Mouse (Mus musculus): ENCODE measurements around the gene Mip. TPM values are rescaled to one million over a fixed set of nuclear protein-coding genes. Genes with fewer than 3 reads are reported as not detected.
"Not testable (repeated sequence)": the region's sequence is repeated elsewhere in the genome, so short reads cannot be mapped to it uniquely, and the experiment has no call there.

Mip gene
- polyA plus RNA-seq, 1 experiment from 2014 or later: 0.55 TPM

GRCm38 (mm10) chr10:128263393-128264310 is 38.0 kb downstream of the Mip start:
- 87% methylated on average over 6 of the region's 6 CpGs for WGBS
- H3K27ac ChIP-seq: no peak overlapping the region
- no peaks in the 10 kb centered on the region for H3K9me3 ChIP-seq
- H3K36me3 ChIP-seq (replicated peaks): no peaks in the 10 kb centered on the region
- no peak overlapping the region for H3K4me3 ChIP-seq
- no peak for DNase-seq (ENCODE audit: extremely low spot score, low spot score)
- peaks cover 3% of the 10 kb centered on the region; the same call in 1 of the 2 replicates for H3K27me3 ChIP-seq (ENCODE audit: poor library complexity, severe bottlenecking)
- H3K4me1 ChIP-seq: no peaks in the 10 kb centered on the region

GRCm38 (mm10) chr10:128268371-128268770 is 42.7 kb downstream of the Mip start, which contains the start of gene Apof:
Gene Apof, plus strand, starts transcription at chr10:128268671.
- peaks cover 11% of the 10 kb centered on the region for H3K4me1 ChIP-seq
- no peak for DNase-seq (ENCODE audit: extremely low spot score, low spot score)
- peaks cover 14% of the 10 kb centered on the region for H3K27me3 ChIP-seq (ENCODE audit: poor library complexity, severe bottlenecking)
- H3K36me3 ChIP-seq (replicated peaks): no peaks in the 10 kb centered on the region
- no peak within 1 kb of the TSS for H3K27ac ChIP-seq
- WGBS: 76% methylated on average over 6 of the region's 6 CpGs
- no peaks in the 10 kb centered on the region; the same call in 1 of the 2 replicates for H3K9me3 ChIP-seq
- H3K4me3 ChIP-seq: peak within 1 kb of the TSS; percentile 82; the same call in 1 of the 2 replicates

DNA sequence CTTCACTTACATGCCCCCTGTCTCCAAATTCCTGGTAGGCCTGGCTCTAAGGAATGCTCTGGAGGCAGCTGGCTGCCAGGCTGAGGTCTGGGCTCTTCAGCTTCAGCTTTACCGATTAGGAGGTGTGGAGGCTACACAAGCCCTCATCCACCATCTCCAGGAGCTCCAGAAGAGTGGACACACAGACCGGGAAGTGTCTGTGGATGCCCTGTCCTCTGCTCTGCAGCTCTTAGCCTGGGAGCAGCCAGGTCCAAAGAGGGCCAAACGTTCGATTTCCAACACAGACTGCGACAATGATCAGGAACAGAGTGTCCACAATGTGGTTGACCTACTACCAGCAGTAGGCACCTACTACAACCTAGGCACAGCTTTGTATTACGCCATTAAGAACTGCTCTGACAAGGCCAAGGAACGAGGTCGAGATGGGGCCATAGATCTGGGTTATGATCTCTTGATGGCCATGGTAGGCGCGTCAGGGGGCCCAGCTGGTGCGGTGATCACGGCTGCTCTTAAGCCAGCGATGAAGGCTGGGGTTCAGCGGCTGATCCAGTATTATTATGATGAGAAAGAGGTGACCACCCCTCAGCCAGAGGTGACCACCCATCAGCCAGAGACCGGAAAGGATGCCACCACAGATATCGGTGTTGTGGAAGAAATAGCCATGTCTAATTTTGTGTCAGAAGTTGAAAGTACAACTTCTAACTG is 43.7 kb downstream of the Mip start:
- peaks cover 14% of the 10 kb centered on the region for H3K27me3 ChIP-seq (ENCODE audit: poor library complexity, severe bottlenecking)
- H3K4me3 ChIP-seq: peak overlapping the region; percentile 82
- DNase-seq (ENCODE audit: extremely low spot score, low spot score): no peak
- H3K9me3 ChIP-seq: no peaks in the 10 kb centered on the region; the same call in 1 of the 2 replicates
- peaks cover 11% of the 10 kb centered on the region for H3K4me1 ChIP-seq
- 89% methylated on average over 16 of the region's 16 CpGs for WGBS
- H3K36me3 ChIP-seq (replicated peaks): no peaks in the 10 kb centered on the region
- no peak overlapping the region for H3K27ac ChIP-seq

DNA sequence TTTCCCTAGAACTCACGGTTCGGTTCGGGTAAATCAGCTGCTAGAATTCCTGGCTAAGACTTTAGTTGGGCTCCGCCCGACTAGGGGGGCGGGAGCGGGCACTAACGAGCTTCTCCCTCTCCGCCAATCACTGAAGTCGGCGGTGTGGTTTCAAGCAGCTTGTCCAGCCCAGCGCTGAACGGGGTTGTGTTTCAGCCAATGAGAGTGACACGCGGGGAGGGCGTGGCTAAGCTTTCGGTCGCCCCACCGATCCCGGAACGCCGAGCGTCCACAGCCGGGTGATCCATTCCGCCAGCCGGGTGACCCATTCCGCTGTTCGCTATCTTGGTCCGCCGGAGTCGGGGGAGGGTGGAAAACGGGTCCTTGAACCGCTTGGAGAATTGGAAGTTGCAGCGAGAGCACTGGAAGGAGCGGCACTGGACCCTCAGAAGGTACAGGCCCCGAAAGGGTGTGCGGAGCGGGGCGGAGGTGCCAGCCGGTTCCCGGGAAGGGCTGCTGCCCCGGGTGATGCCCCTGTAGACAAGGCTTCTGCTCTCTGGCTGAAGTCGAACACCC is 44.7 kb downstream of the Mip start, which contains the start of gene Stat2:
Gene Stat2, plus strand, starts transcription at position 273 of the 555 bp plus-strand sequence.
- peaks cover 11% of the 10 kb centered on the region for H3K4me1 ChIP-seq
- H3K27ac ChIP-seq: peak within 1 kb of the TSS; percentile 88
- DNase-seq (ENCODE audit: extremely low spot score, low spot score): peak; percentile 97
- H3K27me3 ChIP-seq (ENCODE audit: poor library complexity, severe bottlenecking): peaks cover 14% of the 10 kb centered on the region
- under 1% methylated on average over 43 of the region's 43 CpGs for WGBS
- no peaks in the 10 kb centered on the region; the same call in 1 of the 2 replicates for H3K9me3 ChIP-seq
- peak within 1 kb of the TSS; percentile 82 for H3K4me3 ChIP-seq
- H3K36me3 ChIP-seq (replicated peaks): no peaks in the 10 kb centered on the region

DNA sequence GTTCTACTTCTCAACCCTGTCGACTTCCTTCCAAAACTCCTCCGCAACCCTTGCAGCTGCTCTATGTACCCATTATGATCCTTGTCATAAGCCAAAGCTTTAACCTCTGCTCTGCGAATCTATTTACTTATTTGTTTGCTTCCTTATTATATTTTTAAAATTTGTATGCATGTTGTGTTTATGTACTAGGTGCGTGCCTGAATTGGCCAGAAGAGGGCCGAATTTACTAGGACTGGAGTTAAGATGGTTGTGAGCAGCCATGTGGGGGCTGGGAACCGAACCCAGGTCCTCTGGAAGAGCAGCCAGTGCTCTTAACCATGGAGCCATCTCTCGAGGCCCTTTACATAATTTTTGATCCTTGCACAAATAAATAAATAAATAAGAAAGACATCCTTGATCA is 45.2 kb downstream of the Mip start:
- Histone ChIP-seq H3K36me3 (replicated peaks) (no peaks in the 10 kb centered on the region), H3K4me3 (peak overlapping the region; percentile 82), H3K27ac (peak overlapping the region; percentile 88), H3K27me3 (ENCODE audit: poor library complexity, severe bottlenecking) (peaks cover 14% of the 10 kb centered on the region), H3K9me3 (no peaks in the 10 kb centered on the region; the same call in 1 of the 2 replicates), H3K4me1 (peaks cover 11% of the 10 kb centered on the region)
- DNase-seq (ENCODE audit: extremely low spot score, low spot score): no peak
- WGBS: 44% methylated on average over 7 of the region's 7 CpGs

GRCm38 (mm10) chr10:128271883-128272282 is 46.2 kb downstream of the Mip start:
- DNase-seq (ENCODE audit: extremely low spot score, low spot score): no peak
- Histone ChIP-seq H3K27me3 (ENCODE audit: poor library complexity, severe bottlenecking) (peaks cover 14% of the 10 kb centered on the region), H3K4me3 (no peak overlapping the region), H3K36me3 (replicated peaks) (0 out of 2 replicates have a peak, but pooled peaks cover 5% of the 10 kb centered on the region), H3K27ac (no peak overlapping the region), H3K9me3 (no peaks in the 10 kb centered on the region; the same call in 1 of the 2 replicates), H3K4me1 (peaks cover 11% of the 10 kb centered on the region)
- WGBS: 77% methylated on average over 2 of the region's 2 CpGs

- WGBS: 80% methylated on average over 7 of the region's 7 CpGs
- H3K9me3 ChIP-seq; H3K36me3 ChIP-seq (replicated peaks); DNase-seq (ENCODE audit: extremely low spot score, low spot score); H3K4me3 ChIP-seq; H3K27ac ChIP-seq: not testable (repeated sequence)
- peaks cover 11% of the 10 kb centered on the region for H3K4me1 ChIP-seq
- peaks cover 14% of the 10 kb centered on the region for H3K27me3 ChIP-seq (ENCODE audit: poor library complexity, severe bottlenecking)
Measured at GRCm38 (mm10) chr10:128272819-128273439, 47.3 kb downstream of the Mip start.

DNA sequence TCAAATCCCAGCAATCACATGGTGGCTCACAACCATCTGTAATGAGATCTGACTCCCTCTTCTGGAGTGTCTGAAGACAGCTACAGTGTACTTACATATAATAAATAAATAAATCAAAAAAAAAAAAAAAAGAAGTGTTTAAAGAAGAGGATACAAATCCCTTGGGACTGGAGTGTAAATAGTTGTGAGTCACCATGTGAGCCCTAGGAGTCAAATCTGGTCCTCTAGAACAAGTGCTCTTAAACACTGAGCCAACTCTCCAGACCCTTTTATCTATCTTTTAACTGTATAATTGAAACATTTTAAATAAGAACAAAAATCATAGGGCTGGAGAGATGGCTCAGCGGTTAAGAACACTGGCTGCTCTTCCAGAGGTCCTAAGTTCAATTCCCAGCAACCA is 49.7 kb downstream of the Mip start:
- WGBS: 100% methylated on average over 1 of the region's 1 CpGs
- not testable (repeated sequence) for DNase-seq (ENCODE audit: extremely low spot score, low spot score); H3K4me1 ChIP-seq; H3K4me3 ChIP-seq; H3K27me3 ChIP-seq (ENCODE audit: poor library complexity, severe bottlenecking); H3K27ac ChIP-seq; H3K9me3 ChIP-seq
- peaks cover 26% of the 10 kb centered on the region for H3K36me3 ChIP-seq (replicated peaks)

GRCm38 (mm10) chr10:128278158-128278557 is 52.5 kb downstream of the Mip start:
- Histone ChIP-seq H3K4me3 (no peak overlapping the region), H3K27ac (no peak overlapping the region), H3K9me3 (no peaks in the 10 kb centered on the region), H3K4me1 (peaks cover 3% of the 10 kb centered on the region; the same call in 1 of the 2 replicates), H3K36me3 (replicated peaks) (peaks cover 50% of the 10 kb centered on the region), H3K27me3 (ENCODE audit: poor library complexity, severe bottlenecking) (no peaks in the 10 kb centered on the region)
- 56% methylated on average over 6 of the region's 6 CpGs for WGBS
- DNase-seq (ENCODE audit: extremely low spot score, low spot score): no peak

DNA sequence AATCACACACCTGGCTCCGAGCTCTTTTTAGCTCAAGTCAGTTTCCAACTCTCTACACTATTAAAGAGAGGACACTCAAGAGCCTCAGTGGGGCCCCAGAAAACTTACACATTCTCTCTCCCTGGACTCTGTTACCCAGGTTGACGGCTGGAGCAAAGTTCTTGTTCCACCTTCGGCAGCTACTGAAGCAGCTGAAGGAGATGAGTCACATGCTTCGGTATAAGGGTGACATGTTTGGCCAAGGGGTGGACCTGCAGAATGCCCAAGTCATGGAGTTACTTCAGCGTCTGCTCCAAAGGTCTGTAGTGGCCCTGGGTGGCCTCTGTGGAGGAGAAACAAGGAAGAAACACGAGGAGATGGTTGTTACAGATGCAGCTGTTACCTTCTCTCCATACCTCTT is 55.3 kb downstream of the Mip start:
- 90% methylated on average over 6 of the region's 6 CpGs for WGBS
- H3K36me3 ChIP-seq (replicated peaks): peaks cover 76% of the 10 kb centered on the region
- H3K9me3 ChIP-seq: no peaks in the 10 kb centered on the region
- H3K27me3 ChIP-seq (ENCODE audit: poor library complexity, severe bottlenecking): no peaks in the 10 kb centered on the region
- H3K4me1 ChIP-seq: peaks cover 3% of the 10 kb centered on the region; the same call in 1 of the 2 replicates
- H3K4me3 ChIP-seq: no peak overlapping the region
- no peak overlapping the region for H3K27ac ChIP-seq
- DNase-seq (ENCODE audit: extremely low spot score, low spot score): no peak

Data from forebrain, embryonic 10.5 days (tissue).